Mouse (Mus musculus): ENCODE data around the gene Ccdc7a. TPM values are rescaled to one million over a fixed set of nuclear protein-coding genes. Genes with fewer than 3 reads are reported as not detected.
"Not testable (repeated sequence)": the region's sequence is repeated elsewhere in the genome, so short reads cannot be mapped to it uniquely, and the experiment has no call there.

The Ccdc7a gene
- total RNA-seq (2021), result not detected
- long read RNA-seq, experiment 1, result 0 reads
- long read RNA-seq, experiment 2, result 0 reads

DNA sequence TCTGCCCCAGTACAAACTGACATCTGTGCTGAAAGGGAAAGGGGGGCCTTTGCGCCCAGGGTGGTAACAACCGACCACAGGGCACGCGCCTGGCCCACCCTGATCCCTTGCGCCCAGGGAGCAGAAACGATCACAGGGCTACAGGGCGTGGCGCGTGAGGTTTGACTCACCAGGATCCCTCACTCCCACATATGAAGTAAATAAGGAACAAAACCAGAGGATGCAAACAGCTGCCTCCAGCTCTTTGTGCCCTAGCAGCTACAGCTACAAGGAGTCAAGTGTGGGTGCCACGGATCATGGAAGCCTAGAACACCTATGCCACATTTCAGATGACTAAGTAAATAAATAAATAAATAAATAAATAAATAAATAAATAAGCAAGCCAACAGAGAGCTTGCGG, at the start of gene Ccdc7a:
TSS of gene Ccdc7a (minus strand) at position 101 of the 400 bp plus-strand sequence.
- DNase-seq, result not testable (repeated sequence)

DNA sequence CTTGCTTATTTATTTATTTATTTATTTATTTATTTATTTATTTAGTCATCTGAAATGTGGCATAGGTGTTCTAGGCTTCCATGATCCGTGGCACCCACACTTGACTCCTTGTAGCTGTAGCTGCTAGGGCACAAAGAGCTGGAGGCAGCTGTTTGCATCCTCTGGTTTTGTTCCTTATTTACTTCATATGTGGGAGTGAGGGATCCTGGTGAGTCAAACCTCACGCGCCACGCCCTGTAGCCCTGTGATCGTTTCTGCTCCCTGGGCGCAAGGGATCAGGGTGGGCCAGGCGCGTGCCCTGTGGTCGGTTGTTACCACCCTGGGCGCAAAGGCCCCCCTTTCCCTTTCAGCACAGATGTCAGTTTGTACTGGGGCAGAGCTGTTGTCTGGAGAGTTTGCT, 1.5 kb upstream of the Ccdc7a start, which contains the start of gene Ccdc7b:
TSS of gene Ccdc7b (plus strand) at position 301 of the 400 bp plus-strand sequence.
- not testable (repeated sequence) for DNase-seq

DNA sequence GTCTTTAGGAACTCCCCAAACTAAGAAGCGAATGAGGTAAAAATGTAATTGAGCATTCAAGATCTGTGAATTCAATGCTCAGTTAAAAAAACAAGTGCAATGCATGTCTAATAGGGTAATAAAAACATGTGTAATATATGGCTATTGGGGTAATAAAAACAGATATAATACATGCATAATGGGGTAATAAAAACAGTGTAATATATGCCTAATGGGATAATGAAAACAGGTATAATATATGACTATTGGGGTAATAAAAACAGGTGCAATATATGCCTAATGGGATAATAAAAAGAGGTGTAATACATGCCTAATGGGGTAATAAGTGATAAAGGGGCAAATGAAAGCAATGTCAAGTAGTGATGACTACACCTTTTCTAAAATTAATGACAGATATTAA, 73.9 kb downstream of the Ccdc7a start:
- no peak for DNase-seq

DNA sequence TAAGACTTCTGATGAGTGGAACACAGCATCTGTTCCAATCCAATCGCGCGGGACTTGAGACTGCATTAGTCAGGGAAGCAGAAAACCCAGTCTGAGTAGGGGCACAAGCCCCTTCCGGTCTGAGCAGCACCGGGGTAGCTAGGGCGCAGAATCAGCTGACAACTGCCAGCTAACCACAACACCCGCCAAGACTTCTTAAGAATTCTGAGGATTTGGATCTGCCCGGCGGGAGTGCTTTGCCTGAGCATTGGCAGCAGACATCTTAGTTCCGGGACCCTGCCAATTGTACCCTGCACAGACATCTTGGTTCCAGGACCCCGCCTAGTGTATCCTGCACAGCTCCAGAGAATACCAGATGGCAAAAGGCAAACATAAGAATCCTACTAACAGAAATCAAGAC, 116.4 kb downstream of the Ccdc7a start:
- DNase-seq, result not testable (repeated sequence)

DNA sequence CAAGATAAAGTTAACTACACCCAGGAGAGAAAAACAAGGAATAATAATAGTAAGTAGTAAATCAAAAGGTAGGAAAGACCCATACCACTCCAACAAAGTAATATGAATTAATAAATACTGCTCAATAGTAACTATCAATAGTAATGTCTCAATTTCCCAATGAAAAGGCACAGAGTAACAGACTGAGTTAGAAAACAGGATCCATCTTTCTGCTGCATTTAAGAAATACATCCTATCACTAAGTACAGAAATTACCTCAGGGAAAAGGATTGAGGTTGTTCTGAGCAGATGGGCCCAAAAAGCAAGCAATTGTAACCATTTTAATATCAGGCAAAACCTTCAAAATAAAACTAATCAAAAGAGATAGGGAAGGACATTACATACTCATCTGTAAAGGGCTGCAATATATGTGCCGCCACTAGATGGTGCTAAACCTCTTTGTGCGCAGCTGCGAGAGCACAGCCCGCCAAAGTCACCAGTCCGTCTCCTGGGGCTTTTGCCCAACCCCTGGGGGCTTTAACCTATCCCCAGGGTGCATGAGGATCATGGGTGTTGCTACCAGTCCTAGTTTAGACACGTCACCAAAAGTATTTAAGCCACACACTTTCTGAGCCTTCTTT, 124.2 kb downstream of the Ccdc7a start:
- DNase-seq, result not testable (repeated sequence)

DNA sequence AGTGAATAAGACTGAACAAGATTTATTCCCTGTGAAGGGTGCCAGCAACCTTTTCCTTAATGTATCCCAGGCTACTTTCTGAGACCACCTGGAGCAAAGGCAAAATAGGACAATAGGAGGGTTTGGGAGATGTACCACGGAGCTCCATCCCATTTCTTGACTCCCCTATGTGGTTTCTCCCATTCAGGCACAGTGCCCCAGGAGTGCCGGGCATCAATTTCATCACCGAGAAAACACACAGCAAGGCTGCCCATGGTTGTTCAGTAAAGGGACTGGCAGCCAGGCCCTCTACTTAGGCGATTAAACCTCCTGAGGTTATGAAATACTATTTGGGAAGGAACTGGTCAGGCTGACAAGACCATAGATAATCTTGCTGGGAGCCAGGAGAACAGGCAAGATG, 131.9 kb downstream of the Ccdc7a start:
- DNase-seq, result no peak

DNA sequence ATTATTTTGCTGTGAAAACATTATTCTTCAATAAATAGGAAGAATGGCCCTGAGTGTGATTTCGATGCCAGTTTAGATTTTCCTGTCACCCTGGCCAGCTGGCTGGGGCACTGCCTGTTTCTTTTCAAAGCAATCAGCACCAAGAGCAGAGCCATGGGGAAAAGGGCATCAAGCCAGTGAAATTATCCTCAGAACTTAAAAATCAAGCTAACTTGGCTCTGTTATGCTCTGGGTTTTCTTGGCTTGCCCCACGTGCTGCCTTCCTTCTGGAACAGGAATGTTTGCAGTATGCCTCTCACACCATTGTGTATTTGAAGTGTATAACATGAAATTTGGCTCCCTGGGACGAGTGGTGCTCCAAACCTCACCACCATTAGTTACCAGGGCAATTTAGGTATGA, 182.6 kb downstream of the Ccdc7a start:
- no peak for DNase-seq

DNA sequence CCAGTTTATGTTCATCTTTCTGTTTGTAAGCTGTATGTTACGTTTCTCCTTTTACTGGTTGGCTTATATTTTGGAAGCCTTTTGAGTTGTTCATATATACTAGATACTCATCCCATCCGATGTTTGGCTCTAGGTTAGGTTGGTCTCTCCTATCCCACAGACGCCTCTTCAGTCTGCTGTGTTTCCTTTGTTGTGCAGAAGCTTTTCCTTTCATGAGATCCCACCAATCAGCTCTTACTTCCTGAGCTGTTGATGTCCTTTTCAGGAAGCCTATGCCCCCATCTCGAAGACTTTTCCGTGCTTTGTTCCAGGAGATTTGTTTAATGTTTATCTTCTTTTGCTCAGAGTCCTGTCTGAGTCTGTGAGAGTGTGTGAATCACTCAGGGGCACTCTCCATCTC, 221.6 kb downstream of the Ccdc7a start:
- no peak for DNase-seq

DNA sequence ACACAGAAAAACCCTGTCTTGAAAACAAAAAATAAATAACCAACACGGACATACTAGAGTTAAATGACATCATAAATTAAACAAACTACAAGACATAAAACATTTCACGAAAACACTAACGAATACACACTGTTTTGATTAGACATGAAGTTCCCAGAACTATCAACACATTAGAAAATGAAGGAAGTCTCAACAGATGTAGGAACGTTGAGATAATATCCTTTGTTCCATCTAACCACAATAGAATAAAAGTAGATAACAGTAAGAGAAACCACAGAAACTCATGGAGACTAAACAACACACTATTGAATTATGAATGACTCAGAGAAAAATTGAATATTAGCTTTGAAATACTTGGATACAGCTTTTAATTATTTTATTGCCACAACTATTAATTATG, 252.8 kb downstream of the Ccdc7a start:
- no peak for DNase-seq

DNA sequence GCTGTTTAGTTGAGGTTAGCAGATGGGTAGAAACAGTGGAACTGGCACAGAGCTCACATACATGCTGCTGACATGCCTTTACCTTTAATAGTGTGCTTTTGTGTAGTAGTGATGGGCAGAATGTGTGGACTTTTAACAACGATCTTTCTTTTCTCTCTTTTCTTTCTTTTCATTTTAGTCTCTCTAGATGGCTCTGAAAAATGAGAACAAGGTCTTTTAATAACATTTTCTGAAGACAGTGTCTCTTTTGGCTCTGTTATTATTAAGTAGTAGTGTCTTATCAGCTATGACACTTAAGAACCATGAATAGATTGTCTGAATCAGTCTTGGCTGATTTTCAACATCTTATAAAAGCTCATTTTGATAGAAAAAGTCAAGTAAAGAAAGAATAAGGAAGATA, 266.7 kb downstream of the Ccdc7a start, which contains the start of gene Gm3952:
TSS of gene Gm3952 (minus strand) at position 101 of the 400 bp plus-strand sequence.
- DNase-seq, result no peak

DNA sequence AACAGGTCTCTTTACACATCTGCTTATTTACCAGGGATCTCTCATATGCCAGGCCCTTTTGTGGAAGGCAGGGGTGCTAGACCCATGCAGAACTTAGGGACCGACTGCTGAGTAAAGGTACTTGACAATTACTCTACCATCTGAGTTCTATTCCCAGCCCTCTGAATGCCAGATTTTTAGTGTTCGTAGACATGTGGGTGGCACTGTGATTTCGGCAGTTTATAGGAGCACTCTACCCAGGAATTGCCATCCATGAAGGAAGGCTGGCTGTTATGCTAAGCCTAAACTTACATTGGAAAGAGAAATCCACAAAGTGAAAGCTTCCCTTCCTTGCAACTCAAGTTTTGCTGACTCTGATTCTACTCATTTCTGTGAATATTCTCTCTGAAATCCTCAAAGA, 329.6 kb downstream of the Ccdc7a start:
- no peak for DNase-seq

DNA sequence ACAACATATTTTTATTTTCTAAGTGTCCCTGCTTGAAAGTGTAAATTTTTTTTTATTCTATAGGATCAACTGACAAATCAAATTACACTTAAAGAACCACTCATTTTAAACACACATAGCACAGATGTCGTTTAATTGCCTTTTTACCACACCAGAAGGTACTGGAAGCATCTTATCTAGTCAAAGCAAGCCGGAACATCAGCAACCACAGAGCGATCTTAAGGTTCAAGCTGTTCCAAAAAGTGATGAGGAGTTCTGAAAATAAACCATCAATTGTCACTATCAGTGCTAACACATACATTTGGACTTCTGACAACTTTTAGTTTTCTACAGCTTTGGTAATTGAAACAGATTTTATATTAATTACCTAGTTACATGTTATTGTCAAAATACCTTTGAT, 331.2 kb downstream of the Ccdc7a start:
- DNase-seq, result no peak

DNA sequence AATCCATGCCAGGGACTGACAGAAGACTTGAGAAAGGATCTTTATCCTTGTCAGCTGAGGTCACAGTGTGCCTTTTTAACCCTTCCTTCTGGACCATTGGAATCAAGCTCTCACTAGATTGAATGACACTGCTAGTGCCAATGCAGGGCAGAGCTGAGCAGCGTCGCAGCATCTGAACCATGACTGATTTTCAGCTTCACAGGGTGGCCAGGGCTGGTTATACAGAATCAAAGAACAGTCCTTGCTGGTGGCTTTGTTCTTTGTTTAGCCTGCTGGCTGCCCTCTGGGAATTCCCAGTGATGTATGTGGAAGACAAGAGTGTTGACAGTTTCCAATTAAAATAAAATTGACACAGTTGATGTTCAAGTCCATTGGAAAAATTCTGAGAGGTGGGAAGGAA, 333.1 kb downstream of the Ccdc7a start:
- no peak for DNase-seq

DNA sequence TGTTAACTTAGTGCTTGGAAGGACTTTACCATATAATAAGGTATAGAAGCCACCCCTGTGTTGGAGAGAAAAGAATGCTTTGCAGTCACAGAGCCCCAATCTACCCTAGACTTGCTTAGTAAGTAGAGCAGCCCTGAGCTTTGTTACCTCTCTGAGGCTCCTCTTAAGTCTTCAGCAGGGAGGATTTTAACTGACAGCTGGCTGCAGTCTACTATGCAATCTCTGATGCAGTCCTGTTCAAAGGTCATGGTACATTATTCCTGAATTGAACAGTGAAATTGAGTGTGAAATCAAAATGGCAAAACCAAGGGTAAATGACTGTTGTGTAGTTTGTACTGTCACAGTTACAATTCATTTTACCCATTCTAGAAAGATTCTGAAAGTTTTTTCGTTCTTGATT, 338.1 kb downstream of the Ccdc7a start:
- DNase-seq, result no peak

DNA sequence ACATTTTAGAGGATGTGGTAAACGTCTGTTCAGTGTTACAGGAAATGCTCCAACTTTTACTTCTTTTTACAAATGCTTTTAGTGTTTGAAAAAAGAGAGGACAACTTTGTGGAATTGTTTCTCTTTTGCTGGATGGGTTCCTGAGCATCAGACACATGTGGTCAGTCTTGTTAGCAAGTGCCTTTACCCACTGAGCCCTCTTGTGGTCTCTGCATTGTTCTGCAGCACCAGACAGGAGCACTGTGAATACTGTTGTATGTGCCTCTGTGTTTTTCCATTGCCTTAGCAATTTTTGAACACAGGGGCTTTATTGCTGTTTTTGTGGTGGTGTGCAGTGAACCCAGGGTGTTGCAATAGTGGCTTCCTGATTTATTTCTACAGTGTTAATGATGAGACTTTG, 340.5 kb downstream of the Ccdc7a start:
- no peak for DNase-seq

DNA sequence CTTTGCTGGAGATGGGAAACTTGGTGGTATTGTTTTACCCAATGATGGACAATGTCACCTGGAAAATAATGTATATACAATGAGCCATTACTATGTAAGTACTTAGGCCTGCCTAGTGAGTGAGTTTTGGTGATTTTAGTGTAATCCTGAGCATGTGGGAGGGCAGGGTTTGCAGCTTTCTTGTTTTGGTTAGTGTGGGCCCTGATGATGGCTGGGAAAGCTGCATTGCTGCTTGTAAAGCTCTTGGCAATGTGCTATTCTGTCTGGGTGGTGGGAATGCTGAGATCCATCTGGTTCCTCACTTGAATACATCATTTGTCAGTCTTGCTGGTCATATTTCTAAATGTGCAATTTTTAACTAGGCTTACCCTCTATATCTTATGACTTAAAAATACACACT, 349.1 kb downstream of the Ccdc7a start:
- no peak for DNase-seq

DNA sequence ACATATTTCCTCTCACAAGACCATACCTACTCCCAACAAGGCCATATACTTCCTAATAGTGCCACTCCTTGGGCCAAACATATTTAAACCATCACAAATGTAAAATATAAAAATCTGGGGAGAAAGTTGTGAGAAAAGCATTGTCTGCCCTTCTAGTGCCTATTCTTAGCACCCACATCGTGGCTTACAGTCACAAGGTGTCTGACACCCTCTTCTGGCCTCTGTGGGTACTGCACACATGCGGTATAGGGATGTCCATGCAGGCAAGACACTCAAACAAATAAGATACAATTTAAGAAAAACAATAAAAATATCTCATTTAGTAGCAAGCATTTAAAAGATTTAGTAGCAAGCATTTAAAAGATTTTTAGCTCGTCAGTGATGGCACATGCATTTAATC, 356.1 kb downstream of the Ccdc7a start:
- peak; percentile 61 for DNase-seq

DNA sequence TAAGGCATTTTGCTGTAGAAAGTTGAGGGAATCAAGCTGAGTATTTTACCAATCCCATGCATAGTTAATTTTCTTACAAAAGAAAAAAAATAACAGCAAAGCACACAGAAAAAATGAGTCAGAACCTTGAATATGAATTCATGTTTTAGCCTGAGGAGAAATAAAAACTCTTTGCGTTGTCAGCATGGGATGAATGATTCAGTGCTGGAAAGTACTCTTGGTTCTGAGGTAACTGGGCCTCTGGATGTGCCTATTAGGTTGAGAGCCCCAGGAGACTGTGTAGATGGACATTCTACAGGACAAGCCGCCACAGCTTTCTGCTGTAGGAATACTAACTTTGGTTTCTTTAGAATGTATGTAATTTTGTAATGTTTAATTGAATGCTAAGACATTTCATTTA, 360.5 kb downstream of the Ccdc7a start:
- DNase-seq, result no peak

DNA sequence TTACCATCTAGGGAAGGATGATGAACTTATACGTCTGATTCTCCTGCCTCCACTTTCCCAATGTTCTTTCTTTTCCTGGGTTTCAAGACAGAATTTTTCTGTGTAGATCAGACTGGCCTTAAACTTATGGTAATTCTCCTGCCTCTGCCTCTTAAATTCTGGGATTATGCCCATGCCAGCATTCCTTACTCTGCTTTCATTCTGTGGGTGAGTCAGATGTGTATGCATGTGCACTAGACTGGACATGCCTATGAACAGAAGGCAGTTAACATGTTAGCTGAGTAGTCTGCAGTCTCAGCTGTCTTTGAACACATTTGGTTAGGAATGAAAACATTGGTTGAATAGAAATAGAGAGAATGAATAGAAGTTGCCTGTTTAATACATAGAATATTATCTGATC, 360.9 kb downstream of the Ccdc7a start:
- DNase-seq, result no peak

DNA sequence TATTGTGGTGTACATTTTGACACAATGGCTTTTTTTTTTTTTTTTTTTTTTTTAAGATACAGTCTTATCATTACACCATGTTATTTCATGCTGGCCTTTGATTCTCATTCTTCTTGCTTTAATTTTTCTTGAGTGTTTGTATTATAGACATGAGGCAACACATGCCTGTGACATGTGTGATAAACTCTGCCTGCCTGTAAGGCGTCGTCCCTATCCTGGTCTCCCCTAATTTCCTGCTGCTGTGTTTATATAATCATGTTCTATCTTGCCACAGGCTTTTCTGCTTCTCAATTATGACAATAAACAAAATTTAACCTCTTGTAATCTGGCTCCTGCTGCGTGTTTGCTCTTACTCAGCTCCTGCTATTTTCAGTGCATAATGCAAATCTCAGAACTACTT, 367.4 kb downstream of the Ccdc7a start:
- DNase-seq, result no peak

DNA sequence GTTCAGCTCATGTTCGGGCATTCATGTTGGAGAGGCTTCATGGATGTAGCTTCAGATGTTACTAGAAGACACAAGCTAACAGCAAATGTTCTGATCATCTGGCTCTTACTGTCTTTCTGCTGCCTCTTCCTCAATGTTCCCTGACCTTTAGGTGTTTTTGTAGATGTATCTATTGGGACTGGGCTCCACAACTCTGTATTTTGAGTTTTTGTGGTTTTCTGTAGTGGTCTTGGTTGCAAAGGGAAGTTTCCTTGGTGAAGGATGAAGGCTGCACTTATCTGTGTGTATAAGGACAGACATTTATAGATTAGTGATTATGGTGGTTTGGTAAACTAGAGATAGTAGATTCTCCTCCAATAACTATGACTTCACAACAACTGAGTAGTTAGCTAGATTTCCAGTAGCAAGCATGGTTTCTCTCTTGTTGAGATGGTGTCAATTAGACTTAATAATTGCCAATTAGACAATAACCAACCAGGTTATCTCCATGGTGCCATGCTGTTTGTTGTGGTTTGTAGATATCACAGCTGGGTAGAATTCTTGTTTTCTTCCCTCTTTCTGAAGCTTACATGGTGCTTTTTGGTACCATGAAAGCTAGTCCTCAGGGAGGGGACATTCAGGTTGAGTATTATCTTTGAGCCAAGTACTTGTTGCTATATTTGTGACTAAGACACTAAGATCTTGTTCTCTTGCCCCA, 368.5 kb downstream of the Ccdc7a start:
- DNase-seq, result no peak

DNA sequence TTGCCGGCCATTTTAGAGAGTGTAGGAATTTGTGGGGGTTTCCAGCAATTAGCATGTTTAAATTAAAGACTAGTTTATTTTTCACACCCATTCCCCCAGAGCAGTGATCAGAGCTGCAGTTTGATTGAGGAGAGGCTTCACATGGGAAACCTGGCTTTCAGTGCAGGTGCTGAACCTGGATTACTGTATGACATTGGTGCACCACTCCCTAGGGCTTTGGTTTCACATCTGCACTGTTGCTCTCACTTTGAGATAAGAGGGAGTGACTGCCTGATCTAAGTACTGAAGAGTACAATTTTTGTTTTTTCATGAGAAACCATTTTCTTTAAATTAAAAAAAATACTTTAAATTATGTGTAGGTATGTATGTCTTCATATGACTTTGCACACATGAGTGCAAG, 375.3 kb downstream of the Ccdc7a start:
- DNase-seq, result no peak

DNA sequence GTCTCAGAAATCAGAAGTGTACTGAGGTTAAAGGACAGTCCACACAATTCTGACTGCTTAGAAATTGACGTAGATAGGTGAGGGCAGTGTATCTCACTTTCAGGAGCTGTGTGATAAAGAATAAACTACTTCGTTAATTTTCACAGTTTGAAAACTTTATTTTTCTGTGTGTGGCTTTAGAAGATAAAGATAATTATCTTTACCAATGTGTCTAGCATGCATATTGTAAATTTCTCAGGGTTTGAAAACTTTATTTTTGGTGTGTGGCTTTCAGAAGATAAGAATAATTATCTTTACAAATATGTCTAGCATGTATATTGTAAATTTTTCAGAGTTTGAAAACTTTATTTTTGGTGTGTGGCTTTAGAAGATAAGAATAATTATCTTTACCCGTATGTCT, 376.6 kb downstream of the Ccdc7a start:
- no peak for DNase-seq

DNA sequence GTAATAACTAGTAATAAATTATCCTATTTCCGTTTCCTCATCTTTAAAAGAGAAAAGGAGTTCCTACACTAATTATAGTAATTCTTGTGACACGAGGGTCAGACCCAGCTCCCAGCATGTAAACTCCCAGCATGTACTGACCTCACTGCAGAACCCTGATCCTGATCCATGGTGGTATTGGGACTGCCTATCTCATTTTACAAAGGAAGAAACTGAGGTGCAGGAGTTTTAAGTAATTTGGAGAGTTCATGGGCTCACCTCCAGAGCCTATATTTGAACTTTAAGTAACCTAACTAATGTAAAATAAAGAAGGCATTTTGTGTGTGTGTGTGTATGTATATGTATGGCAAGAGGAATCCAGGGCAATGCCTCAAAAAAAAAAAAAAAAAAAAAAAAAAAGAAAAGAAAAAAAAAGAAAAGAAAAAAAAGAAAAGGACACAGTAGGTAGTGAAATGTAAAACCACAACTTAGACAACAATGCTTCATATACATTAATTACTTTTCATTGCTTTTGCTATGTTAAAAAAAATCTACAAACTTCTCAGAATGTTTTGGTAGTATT, 378.8 kb downstream of the Ccdc7a start:
- no peak for DNase-seq
